Mouse (Mus musculus) midbrain, embryonic 10.5 days (tissue): ENCODE results near the gene Nfe2. TPM values are rescaled to one million over a fixed set of nuclear protein-coding genes. Genes with fewer than 3 reads are reported as not detected.
"Not testable (repeated sequence)": the region's sequence is repeated elsewhere in the genome, so short reads cannot be mapped to it uniquely, and the experiment has no call there.

Experiments used
- DNase-seq: peaks from one replicate; pipeline ENCODE4 v3.0.0-alpha.2; 2017; ENCODE audit warnings: low spot score
- H3K27ac ChIP-seq: fragments of 300-500 bp; sonication (generic); replicated peaks from 2 replicates; pipeline ENCODE4 v1.5.1; 2016; ENCODE audit warnings: mild to moderate bottlenecking
- H3K27me3 ChIP-seq: fragments of 300-500 bp; sonication (generic); 2 replicates; pipeline ENCODE4 v1.6.1; 2016; ENCODE audit warnings: low read depth, mild to moderate bottlenecking; ENCODE audit not compliant: poor library complexity, severe bottlenecking
- H3K36me3 ChIP-seq: fragments of 300-500 bp; sonication (generic); 2 replicates; pipeline ENCODE4 v1.6.1; 2016; ENCODE audit warnings: mild to moderate bottlenecking, moderate library complexity
- H3K4me1 ChIP-seq: fragments of 300-500 bp; sonication (generic); 2 replicates; pipeline ENCODE4 v1.6.1; 2016
- H3K4me3 ChIP-seq: fragments of 300-500 bp; sonication (generic); 2 replicates; pipeline ENCODE4 v1.5.1; 2016; ENCODE audit warnings: mild to moderate bottlenecking, moderate library complexity
- H3K9me3 ChIP-seq: fragments of 300-500 bp; sonication (generic); replicated peaks from 2 replicates; pipeline ENCODE4 v1.6.1; 2016; ENCODE audit warnings: mild to moderate bottlenecking
- WGBS: fragments of 180-500 bp; shearing (Covaris S2); methylation state at CpG from one replicate; pipeline ENCODE4 v1.1.7; 2016; 5-methylcytosine and 5-hydroxymethylcytosine counted together
- polyA plus RNA-seq: library from polyadenylated mRNA; unstranded; fragments of >200 nt; fragmentation: Nextera tagmentation; extraction: Ambion mirVana; gene quantifications from 2 replicates; pipeline ENCODE4 v1.2.1, GENCODE M21; 2016

Gene Nfe2
- polyA plus RNA-seq, 1 experiment from 2014 or later, result 6.4 TPM

GRCm38 (mm10) chr15:103284647-103285046 is 26.4 kb upstream of the Nfe2 start:
- 47% methylated on average over 2 of the region's 2 CpGs for whole genome bisulfite sequencing
- no peaks in the 10 kb centered on the region for H3K27me3 ChIP-seq
- 0 out of 2 replicates have a peak overlapping the region, but pooled peaks have one; percentile 35 for H3K27ac ChIP-seq

DNA sequence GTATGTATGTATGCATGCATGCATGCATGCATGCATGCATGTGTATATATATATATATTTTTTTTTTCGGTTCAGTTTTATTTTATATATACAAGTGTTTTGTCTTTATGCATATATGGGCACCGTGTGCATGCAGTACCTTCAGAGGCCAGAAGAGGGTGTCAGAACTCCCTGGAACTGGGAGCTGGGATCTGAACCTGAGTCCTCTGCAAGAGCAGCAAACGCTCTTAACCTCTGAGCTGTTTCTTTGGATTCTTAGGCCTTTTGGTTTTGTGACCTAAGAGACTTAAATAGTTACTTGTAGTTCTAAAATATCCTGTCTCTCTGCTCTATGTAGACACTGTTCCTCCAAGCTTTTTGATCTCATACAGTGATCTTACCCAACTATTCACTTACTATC is 25.9 kb upstream of the Nfe2 start:
- Histone ChIP-seq H3K4me1 (peaks cover 4% of the 10 kb centered on the region), H3K27ac (no peak overlapping the region)
- 61% methylated on average over 3 of the region's 3 CpGs for WGBS

More at GRCm38 (mm10) chr15:103284647-103285046, 26.4 kb upstream of the Nfe2 start:
- Histone ChIP-seq H3K4me1 (peaks cover 8% of the 10 kb centered on the region), H3K4me3 (no peak overlapping the region), H3K9me3 (no peaks in the 10 kb centered on the region), H3K36me3 (peaks cover 38% of the 10 kb centered on the region)
- DNase-seq, result no peak

DNA sequence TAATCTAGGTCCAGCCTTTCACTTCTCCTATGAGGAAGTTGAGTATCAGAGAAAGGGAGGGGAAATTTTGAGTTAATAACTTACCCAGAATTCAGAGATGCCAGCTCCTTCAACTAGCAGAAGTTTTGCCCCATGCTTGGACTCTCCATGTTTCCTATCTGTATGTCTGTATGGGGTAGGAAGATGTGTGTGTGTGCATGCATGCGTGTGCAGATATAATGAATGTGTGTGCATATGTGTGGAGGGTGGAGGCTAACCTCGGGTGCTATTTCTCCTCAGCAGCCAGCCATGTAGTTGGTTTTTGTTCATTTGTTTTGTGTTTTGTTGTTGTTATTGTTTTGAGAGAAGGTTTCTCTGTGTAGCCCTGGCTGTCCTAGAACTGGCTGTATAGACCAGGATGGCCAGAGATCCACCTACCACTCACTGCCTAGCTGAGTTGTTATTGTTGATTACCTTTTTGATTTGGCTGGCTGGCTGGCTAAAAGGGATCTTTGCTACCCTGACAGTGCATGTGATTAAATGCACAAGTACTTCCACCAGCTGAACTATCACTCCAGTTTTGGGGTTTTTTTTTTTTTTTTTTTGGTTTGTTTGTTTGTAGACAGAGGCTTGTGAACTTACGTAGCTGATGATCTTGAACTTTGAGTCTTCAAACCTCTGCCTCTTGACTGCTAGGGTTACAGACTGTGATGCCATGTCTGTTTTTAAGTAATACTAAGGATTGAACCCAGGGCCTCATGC is 23.4 kb upstream of the Nfe2 start:
- no peak for DNase-seq
- H3K9me3 ChIP-seq, result no peaks in the 10 kb centered on the region
- H3K4me3 ChIP-seq, result no peak overlapping the region
- no peaks in the 10 kb centered on the region; the same call in 1 of the 2 replicates for H3K4me1 ChIP-seq
- H3K27me3 ChIP-seq, result no peaks in the 10 kb centered on the region
- WGBS, result 93% methylated on average over 3 of the region's 3 CpGs
- no peak overlapping the region for H3K27ac ChIP-seq
- H3K36me3 ChIP-seq, result peaks cover 20% of the 10 kb centered on the region

More for the DNA sequence above, 25.9 kb upstream of the Nfe2 start:
- Histone ChIP-seq H3K36me3 (peaks cover 33% of the 10 kb centered on the region), H3K9me3 (no peaks in the 10 kb centered on the region), H3K4me3 (no peak overlapping the region), H3K27me3 (no peaks in the 10 kb centered on the region)
- DNase-seq, result peak; percentile 58

GRCm38 (mm10) chr15:103280817-103281464 is 22.7 kb upstream of the Nfe2 start:
- H3K36me3 ChIP-seq, result peaks cover 13% of the 10 kb centered on the region
- no peak overlapping the region for H3K27ac ChIP-seq
- H3K4me1 ChIP-seq, result no peaks in the 10 kb centered on the region; the same call in 1 of the 2 replicates
- H3K4me3 ChIP-seq, result no peak overlapping the region
- no peaks in the 10 kb centered on the region for H3K9me3 ChIP-seq
- DNase-seq, result peak; percentile 38
- H3K27me3 ChIP-seq, result no peaks in the 10 kb centered on the region
- 77% methylated on average over 3 of the region's 3 CpGs for WGBS

DNA sequence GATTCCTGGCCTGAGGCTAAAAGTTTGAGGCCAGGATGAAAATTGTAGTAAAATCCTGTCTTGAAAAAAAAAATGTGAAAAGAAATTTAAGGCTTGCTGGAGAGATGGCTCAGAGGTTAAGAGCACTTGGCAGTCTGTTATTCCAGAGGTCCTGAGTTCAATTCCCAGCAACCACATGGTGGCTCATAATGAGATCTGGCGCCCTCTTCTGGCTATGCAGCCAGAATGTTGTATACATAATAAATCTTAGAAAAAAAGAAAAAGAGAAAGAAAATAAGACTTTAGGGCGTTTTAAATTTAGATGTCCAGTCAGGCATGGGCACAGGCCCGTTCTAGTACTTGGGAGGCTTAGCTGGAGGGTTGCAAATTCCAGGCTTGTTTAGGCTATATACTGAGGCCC is 21.5 kb upstream of the Nfe2 start:
- no peak for DNase-seq
- H3K9me3 ChIP-seq, result no peaks in the 10 kb centered on the region
- 65% methylated on average over 3 of the region's 3 CpGs for WGBS

GRCm38 (mm10) chr15:103277949-103278348 is 19.7 kb upstream of the Nfe2 start:
- 84% methylated on average over 7 of the region's 7 CpGs for WGBS
- DNase-seq, result no peak
- no peak overlapping the region for H3K27ac ChIP-seq
- no peaks in the 10 kb centered on the region for H3K27me3 ChIP-seq
- peaks cover 16% of the 10 kb centered on the region for H3K4me1 ChIP-seq
- H3K9me3 ChIP-seq, result no peaks in the 10 kb centered on the region
- H3K36me3 ChIP-seq, result peaks cover 9% of the 10 kb centered on the region
- H3K4me3 ChIP-seq, result no peak overlapping the region

More for the DNA sequence above, 21.5 kb upstream of the Nfe2 start:
- peaks cover under 1% of the 10 kb centered on the region for H3K4me1 ChIP-seq
- H3K36me3 ChIP-seq, result peaks cover 10% of the 10 kb centered on the region
- no peak overlapping the region for H3K4me3 ChIP-seq
- no peaks in the 10 kb centered on the region for H3K27me3 ChIP-seq
- H3K27ac ChIP-seq, result no peak overlapping the region

GRCm38 (mm10) chr15:103275943-103276342 is 17.7 kb upstream of the Nfe2 start:
- 93% methylated on average over 3 of the region's 3 CpGs for WGBS
- DNase-seq, H3K27ac ChIP-seq, H3K36me3 ChIP-seq, H3K27me3 ChIP-seq, H3K9me3 ChIP-seq, H3K4me3 ChIP-seq: not testable (repeated sequence)
- peaks cover 20% of the 10 kb centered on the region for H3K4me1 ChIP-seq

DNA sequence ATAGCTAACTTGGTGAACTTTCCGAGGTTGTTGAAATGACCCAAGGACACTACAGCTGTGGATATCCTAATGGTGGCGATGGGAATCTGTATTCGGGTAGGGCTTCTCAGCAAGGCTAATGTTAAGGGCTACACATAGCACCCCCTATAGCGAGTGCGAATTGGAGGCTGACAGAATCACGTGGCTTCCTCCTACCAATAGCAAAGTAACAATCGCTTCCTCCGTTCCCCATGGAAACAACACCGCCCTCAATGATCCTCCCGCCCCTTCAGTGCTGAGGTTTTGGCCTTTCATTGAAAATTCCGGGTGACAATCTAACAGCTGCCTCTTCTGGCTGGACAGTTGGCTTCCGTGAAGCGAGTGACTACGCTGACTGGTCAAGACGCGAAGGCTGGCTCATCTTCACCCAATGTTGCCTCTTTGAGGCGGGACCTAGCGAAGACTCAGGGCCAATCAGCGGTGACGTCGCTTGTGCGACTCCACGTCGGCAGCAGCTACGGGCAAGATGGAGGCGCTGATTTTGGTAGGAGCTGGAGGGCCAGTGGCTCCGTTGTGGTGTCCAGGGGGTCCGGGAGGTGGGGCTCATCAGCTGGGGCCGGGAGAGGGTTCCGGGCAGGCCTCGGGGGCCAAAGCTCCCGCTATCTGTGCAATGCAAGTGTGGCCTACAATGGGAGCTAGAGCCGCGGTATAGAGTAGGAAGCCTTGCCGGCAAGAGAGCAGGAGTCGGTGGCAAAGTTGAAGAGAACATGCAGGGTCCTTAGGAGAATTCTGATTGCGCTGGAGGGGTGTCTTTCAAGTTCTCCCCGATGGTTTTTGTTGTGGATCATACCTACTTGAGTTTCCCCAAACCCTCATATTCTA is 14.4 kb upstream of the Nfe2 start, which contains the start of gene Copz1:
TSS of gene Copz1 (plus strand) at position 296 of the 861 bp plus-strand sequence.
- Histone ChIP-seq H3K9me3 (no peaks in the 10 kb centered on the region), H3K27me3 (no peaks in the 10 kb centered on the region), H3K4me1 (peaks cover 20% of the 10 kb centered on the region), H3K4me3 (peak within 1 kb of the TSS; percentile 93), H3K36me3 (0 out of 2 replicates have a peak, but pooled peaks cover 2% of the 10 kb centered on the region), H3K27ac (peak within 1 kb of the TSS; percentile 91)
- under 1% methylated on average over 38 of the region's 38 CpGs for WGBS
- peak; percentile 96 for DNase-seq

- no peaks in the 10 kb centered on the region for H3K27me3 ChIP-seq
- DNase-seq, result no peak
Measured at GRCm38 (mm10) chr15:103268903-103269302, 10.7 kb upstream of the Nfe2 start.

DNA sequence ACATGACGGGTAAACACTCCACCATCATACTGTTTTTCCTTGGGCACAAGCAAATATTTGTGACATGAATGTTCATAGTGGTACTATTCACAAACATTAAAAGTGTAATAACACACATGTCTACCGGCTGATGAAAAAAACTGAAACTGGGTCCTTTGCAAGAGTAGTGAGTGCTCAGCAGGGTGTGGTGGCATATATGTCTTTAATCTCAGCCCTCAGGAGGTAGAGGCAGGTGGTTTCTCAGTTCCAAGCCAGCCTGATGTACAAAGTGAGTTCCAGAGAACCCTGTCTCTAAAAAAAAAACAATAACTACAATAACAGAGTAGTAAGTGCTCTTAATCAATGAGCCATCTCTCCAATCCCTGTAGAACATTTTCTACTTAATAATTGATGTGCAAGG is 6.6 kb upstream of the Nfe2 start:
- no peaks in the 10 kb centered on the region for H3K9me3 ChIP-seq
- no peak overlapping the region for H3K4me3 ChIP-seq
- H3K27me3 ChIP-seq, result no peaks in the 10 kb centered on the region
- no peaks in the 10 kb centered on the region for H3K36me3 ChIP-seq
- no peak overlapping the region for H3K27ac ChIP-seq
- DNase-seq, result no peak
- 91% methylated on average over 2 of the region's 2 CpGs for WGBS
- no peaks in the 10 kb centered on the region for H3K4me1 ChIP-seq

More at GRCm38 (mm10) chr15:103268903-103269302, 10.7 kb upstream of the Nfe2 start:
- Histone ChIP-seq H3K4me3 (no peak overlapping the region), H3K27ac (no peak overlapping the region), H3K9me3 (no peaks in the 10 kb centered on the region), H3K4me1 (peaks cover 12% of the 10 kb centered on the region), H3K36me3 (no peaks in the 10 kb centered on the region)
- 81% methylated on average over 4 of the region's 4 CpGs for WGBS

DNA sequence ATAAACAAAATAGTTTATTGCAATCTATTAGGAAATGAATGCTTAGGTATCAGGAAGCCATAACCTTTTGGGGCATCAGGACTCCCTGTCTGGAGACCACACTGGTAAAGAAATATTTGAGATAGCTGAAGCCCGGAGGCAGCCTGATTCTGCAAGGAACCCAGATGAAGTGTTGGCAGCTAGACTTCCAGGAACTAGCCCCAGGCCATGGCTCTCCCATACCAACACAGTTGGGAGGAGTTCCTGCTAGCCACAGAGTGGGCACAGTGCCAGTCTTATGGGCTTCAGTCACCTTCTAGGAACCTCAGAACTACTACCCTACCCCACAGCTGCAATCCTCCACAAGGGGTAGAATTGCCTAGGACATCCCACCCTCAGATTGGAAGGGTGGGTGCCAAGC is 1.8 kb upstream of the Nfe2 start:
- DNase-seq, result no peak
- no peak overlapping the region for H3K27ac ChIP-seq
- 75% methylated on average over 1 of the region's 1 CpGs for WGBS
- no peaks in the 10 kb centered on the region for H3K36me3 ChIP-seq
- H3K4me3 ChIP-seq, result no peak overlapping the region
- no peaks in the 10 kb centered on the region for H3K9me3 ChIP-seq
- H3K4me1 ChIP-seq, result peaks cover 17% of the 10 kb centered on the region
- peaks cover 12% of the 10 kb centered on the region for H3K27me3 ChIP-seq

DNA sequence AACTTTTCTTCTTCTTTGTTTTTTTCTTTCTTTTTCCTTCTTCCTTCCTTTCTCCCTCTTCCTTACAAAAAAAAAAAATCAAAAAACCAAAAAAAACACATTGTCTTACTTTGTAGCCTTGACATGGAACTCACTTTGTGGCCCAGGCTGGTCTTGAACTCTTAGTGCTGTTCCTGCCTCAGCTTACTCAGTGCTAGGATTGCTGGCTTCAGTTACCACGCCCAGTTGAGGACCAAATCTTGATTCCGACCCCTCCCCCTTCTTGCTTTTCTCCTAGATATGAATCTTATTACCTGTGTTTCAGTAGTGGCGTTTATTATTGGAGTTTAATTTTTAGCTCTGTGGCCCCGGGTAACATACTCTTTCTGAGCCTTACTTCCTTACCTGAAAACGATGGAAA is 959 bp upstream of the Nfe2 start:
- H3K27ac ChIP-seq, result no peak overlapping the region
- peaks cover 25% of the 10 kb centered on the region for H3K4me1 ChIP-seq
- WGBS, result 86% methylated on average over 5 of the region's 5 CpGs
- peaks cover 20% of the 10 kb centered on the region for H3K27me3 ChIP-seq
- no peak for DNase-seq
- no peaks in the 10 kb centered on the region for H3K36me3 ChIP-seq
- no peaks in the 10 kb centered on the region for H3K9me3 ChIP-seq
- no peak overlapping the region for H3K4me3 ChIP-seq
